Mouse (Mus musculus): ENCODE results near the gene Sirt7. TPM values are rescaled to one million over a fixed set of nuclear protein-coding genes. Genes with fewer than 3 reads are reported as not detected.

Sirt7 gene
- polyA plus RNA-seq, 1 experiment, result 119 TPM

DNA sequence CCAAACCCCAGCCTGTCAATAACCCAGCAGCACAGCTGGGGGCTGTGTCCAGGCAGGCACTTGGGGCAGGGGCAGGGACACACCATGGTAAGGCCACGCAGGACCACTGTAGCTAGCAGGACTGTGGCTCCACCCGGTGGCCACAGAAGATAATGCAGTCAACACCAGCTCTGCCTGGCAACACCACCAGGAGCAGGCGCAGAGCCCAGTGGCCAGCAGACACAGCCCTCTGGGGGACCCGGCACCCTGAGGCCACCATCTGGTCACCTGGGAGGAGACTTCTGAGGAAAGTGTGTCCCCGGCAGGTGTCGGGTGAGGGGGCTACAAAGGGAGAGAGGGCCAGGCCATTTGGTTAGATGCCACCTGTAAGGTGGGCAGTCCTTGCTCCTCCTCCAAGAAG, 12.3 kb downstream of the Sirt7 start:
- TF ChIP-seq CTCF (IDR thresholded peaks at IDR 0.05; ENCODE audit: extremely low read depth, insufficient read depth, insufficient read length, insufficient replicate concordance), result peak; percentile 88; the same call in 1 of the 2 replicates
- no peak for TF ChIP-seq POLR2A (IDR thresholded peaks at IDR 0.05; ENCODE audit: low read depth, low read length)
- Histone ChIP-seq H3K4me3 (ENCODE audit: extremely low read depth, insufficient read depth, insufficient read length) (no peak overlapping the region), H3K36me3 (ENCODE audit: control insufficient read depth, insufficient read depth, low read length) (peaks cover 9% of the 10 kb centered on the region), H3K27ac (ENCODE audit: insufficient read depth, low read length) (no peak overlapping the region), H3K4me1 (ENCODE audit: control insufficient read depth, insufficient read depth, insufficient read length) (peaks cover 6% of the 10 kb centered on the region; the same call in 1 of the 2 replicates), H3K27me3 (ENCODE audit: control insufficient read depth, insufficient read depth, low read length) (no peaks in the 10 kb centered on the region)
- DNase-seq (ENCODE audit: low read depth in 1 of 2, low spot score in 2 of 2), result peak in 1 of 2 experiments; percentile 68
- WGBS, result 60% methylated on average over 6 of the region's 6 CpGs

GRCm38 (mm10) chr11:120610477-120611046, 14.5 kb downstream of the Sirt7 start:
- Histone ChIP-seq H3K36me3 (ENCODE audit: control insufficient read depth, insufficient read depth, low read length) (peaks cover 9% of the 10 kb centered on the region), H3K4me3 (ENCODE audit: extremely low read depth, insufficient read depth, insufficient read length) (no peak overlapping the region), H3K27me3 (ENCODE audit: control insufficient read depth, insufficient read depth, low read length) (no peaks in the 10 kb centered on the region), H3K27ac (ENCODE audit: insufficient read depth, low read length) (no peak overlapping the region), H3K4me1 (ENCODE audit: control insufficient read depth, insufficient read depth, insufficient read length) (no peaks in the 10 kb centered on the region)
- 90% methylated on average over 9 of the region's 9 CpGs for WGBS
- no peak for DNase-seq (ENCODE audit: low read depth in 1 of 2, low spot score in 2 of 2)
- TF ChIP-seq CTCF (IDR thresholded peaks at IDR 0.05; ENCODE audit: extremely low read depth, insufficient read depth, insufficient read length, insufficient replicate concordance) (no peak), POLR2A (IDR thresholded peaks at IDR 0.05; ENCODE audit: low read depth, low read length) (no peak)

DNA sequence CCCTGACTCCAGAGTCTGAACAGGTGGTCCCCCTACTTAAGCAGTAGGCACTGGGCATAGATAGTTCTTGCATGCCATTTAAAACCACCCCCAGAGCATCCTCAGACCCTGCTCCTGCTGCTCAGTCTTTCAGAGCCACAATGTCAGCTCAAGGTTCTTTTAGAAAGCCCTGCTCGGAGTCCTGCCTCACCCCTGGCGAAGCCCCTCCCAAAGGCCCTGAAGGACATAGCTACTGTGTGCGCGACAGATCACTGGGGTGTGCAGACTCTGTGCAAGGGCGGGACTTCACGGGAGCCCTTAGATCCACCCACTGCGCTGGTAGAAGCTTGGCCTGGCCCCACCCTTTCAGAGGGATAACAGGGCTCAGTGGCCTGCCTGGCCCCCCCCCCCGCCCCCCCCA, 15.8 kb downstream of the Sirt7 start:
- H3K27me3 ChIP-seq (ENCODE audit: control insufficient read depth, insufficient read depth, low read length), result no peaks in the 10 kb centered on the region
- TF ChIP-seq POLR2A (IDR thresholded peaks at IDR 0.05; ENCODE audit: low read depth, low read length) (no peak), CTCF (IDR thresholded peaks at IDR 0.05; ENCODE audit: extremely low read depth, insufficient read depth, insufficient read length, insufficient replicate concordance) (no peak)
- no peak overlapping the region for H3K4me3 ChIP-seq (ENCODE audit: extremely low read depth, insufficient read depth, insufficient read length)
- no peak overlapping the region for H3K27ac ChIP-seq (ENCODE audit: insufficient read depth, low read length)
- H3K36me3 ChIP-seq (ENCODE audit: control insufficient read depth, insufficient read depth, low read length), result peaks cover 13% of the 10 kb centered on the region
- no peaks in the 10 kb centered on the region for H3K4me1 ChIP-seq (ENCODE audit: control insufficient read depth, insufficient read depth, insufficient read length)
- WGBS, result 64% methylated on average over 8 of the region's 8 CpGs
- no peak for DNase-seq (ENCODE audit: low read depth in 1 of 2, low spot score in 2 of 2)

GRCm38 (mm10) chr11:120608241-120609034, 16.6 kb downstream of the Sirt7 start, which contains the start of gene Npb:
Gene Npb, plus strand, starts transcription at chr11:120608477.
- Histone ChIP-seq H3K4me3 (ENCODE audit: extremely low read depth, insufficient read depth, insufficient read length) (no peak within 1 kb of the TSS), H3K27ac (ENCODE audit: insufficient read depth, low read length) (no peak within 1 kb of the TSS), H3K36me3 (ENCODE audit: control insufficient read depth, insufficient read depth, low read length) (peaks cover 16% of the 10 kb centered on the region), H3K27me3 (ENCODE audit: control insufficient read depth, insufficient read depth, low read length) (no peaks in the 10 kb centered on the region), H3K4me1 (ENCODE audit: control insufficient read depth, insufficient read depth, insufficient read length) (no peaks in the 10 kb centered on the region)
- WGBS, result 31% methylated on average over 45 of the region's 45 CpGs
- no peak for DNase-seq (ENCODE audit: low read depth in 1 of 2, low spot score in 2 of 2)
- TF ChIP-seq POLR2A (IDR thresholded peaks at IDR 0.05; ENCODE audit: low read depth, low read length) (no peak), CTCF (IDR thresholded peaks at IDR 0.05; ENCODE audit: extremely low read depth, insufficient read depth, insufficient read length, insufficient replicate concordance) (no peak)

- Histone ChIP-seq H3K4me1 (ENCODE audit: control insufficient read depth, insufficient read depth, insufficient read length) (no peaks in the 10 kb centered on the region), H3K36me3 (ENCODE audit: control insufficient read depth, insufficient read depth, low read length) (peaks cover 17% of the 10 kb centered on the region), H3K27ac (ENCODE audit: insufficient read depth, low read length) (no peak overlapping the region), H3K4me3 (ENCODE audit: extremely low read depth, insufficient read depth, insufficient read length) (no peak overlapping the region), H3K27me3 (ENCODE audit: control insufficient read depth, insufficient read depth, low read length) (no peaks in the 10 kb centered on the region)
- no peak for DNase-seq (ENCODE audit: low read depth in 1 of 2, low spot score in 2 of 2)
- WGBS, result 95% methylated on average over 4 of the region's 4 CpGs
- TF ChIP-seq CTCF (IDR thresholded peaks at IDR 0.05; ENCODE audit: extremely low read depth, insufficient read depth, insufficient read length, insufficient replicate concordance) (no peak), POLR2A (IDR thresholded peaks at IDR 0.05; ENCODE audit: low read depth, low read length) (no peak)
These were observed 18.3 kb downstream of the Sirt7 start for GRCm38 (mm10) chr11:120606764-120607163.

GRCm38 (mm10) chr11:120605667-120606066, 19.4 kb downstream of the Sirt7 start:
- Histone ChIP-seq H3K4me3 (ENCODE audit: extremely low read depth, insufficient read depth, insufficient read length) (no peak overlapping the region), H3K4me1 (ENCODE audit: control insufficient read depth, insufficient read depth, insufficient read length) (no peaks in the 10 kb centered on the region), H3K27ac (ENCODE audit: insufficient read depth, low read length) (no peak overlapping the region), H3K27me3 (ENCODE audit: control insufficient read depth, insufficient read depth, low read length) (no peaks in the 10 kb centered on the region), H3K36me3 (ENCODE audit: control insufficient read depth, insufficient read depth, low read length) (peaks cover 13% of the 10 kb centered on the region)
- 91% methylated on average over 7 of the region's 7 CpGs for WGBS
- TF ChIP-seq CTCF (IDR thresholded peaks at IDR 0.05; ENCODE audit: extremely low read depth, insufficient read depth, insufficient read length, insufficient replicate concordance), result no peak
- TF ChIP-seq POLR2A (IDR thresholded peaks at IDR 0.05; ENCODE audit: low read depth, low read length), result no peak
- DNase-seq (ENCODE audit: low read depth in 1 of 2, low spot score in 2 of 2), result no peak

GRCm38 (mm10) chr11:120603545-120603944, 21.5 kb downstream of the Sirt7 start:
- H3K4me3 ChIP-seq (ENCODE audit: extremely low read depth, insufficient read depth, insufficient read length), result no peak overlapping the region
- H3K36me3 ChIP-seq (ENCODE audit: control insufficient read depth, insufficient read depth, low read length), result peaks cover 11% of the 10 kb centered on the region
- DNase-seq (ENCODE audit: low read depth in 1 of 2, low spot score in 2 of 2), result no peak
- peaks cover 8% of the 10 kb centered on the region for H3K4me1 ChIP-seq (ENCODE audit: control insufficient read depth, insufficient read depth, insufficient read length)
- no peak overlapping the region for H3K27ac ChIP-seq (ENCODE audit: insufficient read depth, low read length)
- 89% methylated on average over 2 of the region's 2 CpGs for WGBS
- TF ChIP-seq CTCF (IDR thresholded peaks at IDR 0.05; ENCODE audit: extremely low read depth, insufficient read depth, insufficient read length, insufficient replicate concordance) (no peak), POLR2A (IDR thresholded peaks at IDR 0.05; ENCODE audit: low read depth, low read length) (no peak)
- H3K27me3 ChIP-seq (ENCODE audit: control insufficient read depth, insufficient read depth, low read length), result no peaks in the 10 kb centered on the region

Data from spleen, adult 2 months (tissue).